Mouse (Mus musculus): ENCODE results near the gene Lgals3bp.

Lgals3bp gene

GRCm38 (mm10) chr11:118401760-118402280 lies at the start of gene Lgals3bp:
Gene Lgals3bp, minus strand, starts transcription at chr11:118402092.
- peak; percentile 80 for DNase-seq

GRCm38 (mm10) chr11:118451211-118451610 lies 49.3 kb upstream of the Lgals3bp start:
- no peak for DNase-seq

- DNase-seq: no peak
Observed at GRCm38 (mm10) chr11:118448385-118448784, 46.5 kb upstream of the Lgals3bp start.

- no peak for DNase-seq
Observed at GRCm38 (mm10) chr11:118447346-118447745, 45.5 kb upstream of the Lgals3bp start.

GRCm38 (mm10) chr11:118445843-118446242 lies 44.0 kb upstream of the Lgals3bp start:
- peak; percentile 66 for DNase-seq

- peak; percentile 82 for DNase-seq
Observed at GRCm38 (mm10) chr11:118443201-118443970, 41.5 kb upstream of the Lgals3bp start.

- no peak for DNase-seq
Observed at GRCm38 (mm10) chr11:118442691-118443090, 40.8 kb upstream of the Lgals3bp start.

- no peak for DNase-seq
Observed at GRCm38 (mm10) chr11:118438665-118439414, 36.9 kb upstream of the Lgals3bp start.

GRCm38 (mm10) chr11:118436471-118436935 lies 34.6 kb upstream of the Lgals3bp start:
- DNase-seq: peak; percentile 78

GRCm38 (mm10) chr11:118434093-118434492 lies 32.2 kb upstream of the Lgals3bp start:
- DNase-seq: no peak

GRCm38 (mm10) chr11:118433398-118433868 lies 31.5 kb upstream of the Lgals3bp start:
- DNase-seq: peak; percentile 51

GRCm38 (mm10) chr11:118431100-118431948 lies 29.4 kb upstream of the Lgals3bp start:
- DNase-seq: no peak

- DNase-seq: no peak
Observed at GRCm38 (mm10) chr11:118430291-118430885, 28.5 kb upstream of the Lgals3bp start.

GRCm38 (mm10) chr11:118428944-118429709 lies 27.2 kb upstream of the Lgals3bp start:
- DNase-seq: peak; percentile 68

- DNase-seq: no peak
Observed at GRCm38 (mm10) chr11:118428460-118428868, 26.6 kb upstream of the Lgals3bp start.

GRCm38 (mm10) chr11:118427986-118428385 lies 26.1 kb upstream of the Lgals3bp start, which contains the start of gene C1qtnf1:
Gene C1qtnf1, plus strand, starts transcription at chr11:118428203.
- no peak for DNase-seq

- DNase-seq: no peak
Observed at GRCm38 (mm10) chr11:118427266-118427779, 25.4 kb upstream of the Lgals3bp start.

- DNase-seq: no peak
Observed at GRCm38 (mm10) chr11:118426765-118427164, 24.9 kb upstream of the Lgals3bp start.

GRCm38 (mm10) chr11:118424621-118425335 lies 22.9 kb upstream of the Lgals3bp start:
- DNase-seq: no peak

Data from kidney, postnatal 14 days (tissue).